Mouse (Mus musculus): ENCODE data around the gene Epx.

Epx gene

GRCm38 (mm10) chr11:87875436-87875835, at the start of gene Epx:
Gene Epx, minus strand, starts transcription at chr11:87875536.
- DNase-seq (ENCODE audit: low read depth in 2 of 2, low spot score in 2 of 2): no peak

GRCm38 (mm10) chr11:87920966-87921365, 45.6 kb upstream of the Epx start, which contains the start of gene Olfr464:
Gene Olfr464, minus strand, starts transcription at chr11:87920967.
- no peak for DNase-seq (ENCODE audit: low read depth in 2 of 2, low spot score in 2 of 2)

- no peak for DNase-seq (ENCODE audit: low read depth in 2 of 2, low spot score in 2 of 2)
These were observed 45.0 kb upstream of the Epx start for GRCm38 (mm10) chr11:87920301-87920700.

- DNase-seq (ENCODE audit: low read depth in 2 of 2, low spot score in 2 of 2): no peak
These were observed 40.7 kb upstream of the Epx start for GRCm38 (mm10) chr11:87916005-87916404.

GRCm38 (mm10) chr11:87904331-87904730, 29.0 kb upstream of the Epx start:
- DNase-seq (ENCODE audit: low read depth in 2 of 2, low spot score in 2 of 2): no peak

- DNase-seq (ENCODE audit: low read depth in 2 of 2, low spot score in 2 of 2): no peak
These were observed 22.0 kb upstream of the Epx start, which contains the start of gene Olfr463 for GRCm38 (mm10) chr11:87897287-87897686. Gene Olfr463, minus strand, starts transcription at chr11:87897387.

GRCm38 (mm10) chr11:87892168-87892567, 16.8 kb upstream of the Epx start, which contains the start of gene Olfr462:
Gene Olfr462, minus strand, starts transcription at chr11:87892268.
- no peak for DNase-seq (ENCODE audit: low read depth in 2 of 2, low spot score in 2 of 2)

GRCm38 (mm10) chr11:87884856-87885255, 9.5 kb upstream of the Epx start:
- no peak for DNase-seq (ENCODE audit: low read depth in 2 of 2, low spot score in 2 of 2)

GRCm38 (mm10) chr11:87883493-87883892, 8.2 kb upstream of the Epx start:
- DNase-seq (ENCODE audit: low read depth in 2 of 2, low spot score in 2 of 2): no peak

GRCm38 (mm10) chr11:87881714-87882113, 6.4 kb upstream of the Epx start:
- no peak for DNase-seq (ENCODE audit: low read depth in 2 of 2, low spot score in 2 of 2)

- DNase-seq (ENCODE audit: low read depth in 2 of 2, low spot score in 2 of 2): no peak
These were observed 4.5 kb upstream of the Epx start for GRCm38 (mm10) chr11:87879826-87880225.

- no peak for DNase-seq (ENCODE audit: low read depth in 2 of 2, low spot score in 2 of 2)
These were observed 3.6 kb downstream of the Epx start for GRCm38 (mm10) chr11:87871766-87872165.

GRCm38 (mm10) chr11:87870096-87870495, 5.2 kb downstream of the Epx start:
- no peak for DNase-seq (ENCODE audit: low read depth in 2 of 2, low spot score in 2 of 2)

GRCm38 (mm10) chr11:87866891-87867290, 8.4 kb downstream of the Epx start:
- peak; percentile 13 to 52 for DNase-seq (ENCODE audit: low read depth in 2 of 2, low spot score in 2 of 2)

GRCm38 (mm10) chr11:87862805-87863204, 12.5 kb downstream of the Epx start:
- no peak for DNase-seq (ENCODE audit: low read depth in 2 of 2, low spot score in 2 of 2)

GRCm38 (mm10) chr11:87860426-87860825, 14.9 kb downstream of the Epx start:
- no peak for DNase-seq (ENCODE audit: low read depth in 2 of 2, low spot score in 2 of 2)

GRCm38 (mm10) chr11:87859273-87859672, 16.1 kb downstream of the Epx start:
- DNase-seq (ENCODE audit: low read depth in 2 of 2, low spot score in 2 of 2): no peak

GRCm38 (mm10) chr11:87854550-87854949, 20.8 kb downstream of the Epx start:
- no peak for DNase-seq (ENCODE audit: low read depth in 2 of 2, low spot score in 2 of 2)

- DNase-seq (ENCODE audit: low read depth in 2 of 2, low spot score in 2 of 2): no peak
These were observed 21.8 kb downstream of the Epx start for GRCm38 (mm10) chr11:87853597-87853954.

GRCm38 (mm10) chr11:87852690-87853596, 22.4 kb downstream of the Epx start, which contains the start of gene Mks1:
Gene Mks1, plus strand, starts transcription at chr11:87853215.
- peak; percentile 79 to 87 for DNase-seq (ENCODE audit: low read depth in 2 of 2, low spot score in 2 of 2)

GRCm38 (mm10) chr11:87847884-87848283, 27.5 kb downstream of the Epx start:
- DNase-seq (ENCODE audit: low read depth in 2 of 2, low spot score in 2 of 2): no peak

GRCm38 (mm10) chr11:87846968-87847600, 28.3 kb downstream of the Epx start:
- DNase-seq (ENCODE audit: low read depth in 2 of 2, low spot score in 2 of 2): no peak
